21 mouse cellular contexts compared by ENCODE assay signal in the genomic region with DNA sequence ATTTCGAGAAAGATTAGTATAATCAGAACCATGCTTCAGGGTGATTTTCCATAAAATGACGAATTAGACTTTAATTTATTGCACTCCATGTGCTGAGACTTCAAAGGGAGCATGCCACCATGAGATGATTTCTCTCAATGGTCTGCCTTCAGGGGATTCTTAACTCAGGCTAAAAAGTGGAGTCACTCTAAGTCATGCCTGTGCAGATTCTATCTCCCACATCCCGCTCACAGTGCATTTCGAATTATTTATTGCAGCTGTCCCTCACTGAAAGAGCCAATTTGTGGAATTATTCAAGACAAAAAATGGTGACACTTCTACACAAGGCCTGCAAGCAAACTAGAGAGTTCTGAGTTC.
DNase-seq lines count a peak whose midpoint lies in the region; ATAC-seq and TF ChIP-seq lines count a peak whose summit lies in the region.
"Had no signal": no experiment of that assay in that cellular context is flagged by ENCODE, and none has a peak within 500 bp of the region (broad histone marks: within the 10 kb centered on the region; RNA-seq: fewer than 3 reads in every experiment).

No protein-coding gene starts in this region.

- no peak for TF ChIP-seq CTCF in forebrain, postnatal 0 days (IDR thresholded peaks at IDR 0.05; ENCODE audit: low read depth)
- TF ChIP-seq CTCF in midbrain, postnatal 0 days (IDR thresholded peaks at IDR 0.05): no peak

- no peak overlapping the region for H3K4me2 ChIP-seq in forebrain, postnatal 0 days (ENCODE audit: low read depth)
- H3K4me2 ChIP-seq in forebrain, embryonic 15.5 days (replicated peaks): no peak overlapping the region
- no peak overlapping the region for H3K4me2 ChIP-seq in neural tube, embryonic 12.5 days (replicated peaks)
- H3K4me2 ChIP-seq in midbrain, postnatal 0 days (ENCODE audit: low read depth, low read length, poor library complexity, severe bottlenecking): no peak overlapping the region
- H3K4me2 ChIP-seq: heart, embryonic 12.5 days had no signal

- no peak overlapping the region for H3K27ac ChIP-seq in forebrain, postnatal 0 days (ENCODE audit: low read depth, low read length)
- no peak overlapping the region for H3K27ac ChIP-seq in forebrain, embryonic 15.5 days (replicated peaks)
- H3K27ac ChIP-seq in neural tube, embryonic 12.5 days: no peak overlapping the region
- no peak overlapping the region for H3K27ac ChIP-seq in midbrain, postnatal 0 days (ENCODE audit: low read depth, low read length)
- H3K27ac ChIP-seq: gastrocnemius, adult 2 months; layer of hippocampus, adult 2 months had no signal

- H3K9me3 ChIP-seq in forebrain, postnatal 0 days (ENCODE audit: low read length): no peaks in the 10 kb centered on the region
- H3K9me3 ChIP-seq in forebrain, embryonic 15.5 days: no peaks in the 10 kb centered on the region
- no peaks in the 10 kb centered on the region for H3K9me3 ChIP-seq in neural tube, embryonic 12.5 days
- H3K9me3 ChIP-seq in midbrain, postnatal 0 days (ENCODE audit: low read length): no peaks in the 10 kb centered on the region
- H3K9me3 ChIP-seq: heart, embryonic 12.5 days had no signal

- no peak for DNase-seq in forebrain, postnatal 0 days
- no peak for DNase-seq in neural tube, embryonic 10.5 days (ENCODE audit: extremely low spot score, low spot score)
- peak; percentile 8 for DNase-seq in forelimb bud, embryonic 11.5 days (ENCODE audit: low read depth, low spot score)
- DNase-seq in midbrain, postnatal 0 days (ENCODE audit: low spot score): peak; percentile 3
- DNase-seq in kidney, adult 11 months: no peak
- DNase-seq in layer of hippocampus, adult 9-10 months (ENCODE audit: low spot score): no peak
- DNase-seq: B cell, adult 2 months; cerebellum, adult 9-10 months; gastrocnemius, adult 2 months; kidney, adult 2 months; kidney, postnatal 14 days; liver, postnatal 0 days; lung, postnatal 14 days; thymus, postnatal 36 days had no signal

- no peak overlapping the region for H3K4me3 ChIP-seq in forebrain, postnatal 0 days (ENCODE audit: low read depth, low read length)
- no peak overlapping the region for H3K4me3 ChIP-seq in forebrain, embryonic 15.5 days
- no peak overlapping the region for H3K4me3 ChIP-seq in neural tube, embryonic 12.5 days
- H3K4me3 ChIP-seq in midbrain, postnatal 0 days (ENCODE audit: low read depth, low read length): no peak overlapping the region
- H3K4me3 ChIP-seq: gastrocnemius, adult 2 months; heart, embryonic 12.5 days; layer of hippocampus, adult 2 months; myocyte had no signal

- ATAC-seq in forebrain, postnatal 0 days: 0 out of 2 replicates have a peak, but pooled peaks have one; percentile 23
- ATAC-seq in forebrain, embryonic 15.5 days (replicated peaks): no peak
- ATAC-seq in neural tube, embryonic 12.5 days (ENCODE audit: low FRiP score, low read depth): peak; percentile 72; the same call in 1 of the 2 replicates
- peak; percentile 66; the same call in 1 of the 2 replicates for ATAC-seq in midbrain, postnatal 0 days (ENCODE audit: low FRiP score)
- ATAC-seq: forebrain, embryonic 16.5 days; hindbrain, embryonic 16.5 days; liver, postnatal 0 days had no signal

- H3K27me3 ChIP-seq in forebrain, postnatal 0 days (ENCODE audit: insufficient read depth, low read length): no peaks in the 10 kb centered on the region
- no peaks in the 10 kb centered on the region for H3K27me3 ChIP-seq in forebrain, embryonic 15.5 days
- H3K27me3 ChIP-seq in neural tube, embryonic 12.5 days (replicated peaks): no peaks in the 10 kb centered on the region
- no peaks in the 10 kb centered on the region for H3K27me3 ChIP-seq in midbrain, postnatal 0 days (ENCODE audit: insufficient read depth, low read length)
- H3K27me3 ChIP-seq: heart, embryonic 12.5 days had no signal

- H3K4me1 ChIP-seq in forebrain, postnatal 0 days (ENCODE audit: insufficient read depth): no peaks in the 10 kb centered on the region; the same call in 1 of the 2 replicates
- H3K4me1 ChIP-seq in forebrain, embryonic 15.5 days: no peaks in the 10 kb centered on the region
- H3K4me1 ChIP-seq in neural tube, embryonic 12.5 days: no peaks in the 10 kb centered on the region
- no peaks in the 10 kb centered on the region for H3K4me1 ChIP-seq in midbrain, postnatal 0 days (ENCODE audit: insufficient read depth, low read length)
- H3K4me1 ChIP-seq: heart, embryonic 12.5 days had no signal

- H3K9ac ChIP-seq in forebrain, postnatal 0 days: no peak overlapping the region
- H3K9ac ChIP-seq in forebrain, embryonic 15.5 days (replicated peaks): no peak overlapping the region
- no peak overlapping the region for H3K9ac ChIP-seq in neural tube, embryonic 12.5 days
- H3K9ac ChIP-seq in midbrain, postnatal 0 days (replicated peaks; ENCODE audit: low read length, poor library complexity, severe bottlenecking): no peak overlapping the region
- H3K9ac ChIP-seq: heart, embryonic 12.5 days; liver, postnatal 0 days had no signal

- no peaks in the 10 kb centered on the region for H3K36me3 ChIP-seq in forebrain, postnatal 0 days (ENCODE audit: insufficient read depth)
- H3K36me3 ChIP-seq in forebrain, embryonic 15.5 days: no peaks in the 10 kb centered on the region
- H3K36me3 ChIP-seq in neural tube, embryonic 12.5 days: no peaks in the 10 kb centered on the region
- no peaks in the 10 kb centered on the region for H3K36me3 ChIP-seq in midbrain, postnatal 0 days (ENCODE audit: insufficient read depth, low read length)
- H3K36me3 ChIP-seq: heart, embryonic 12.5 days had no signal

- 53% methylated on average over 4 of the region's 4 CpGs for WGBS in forebrain, postnatal 0 days
- WGBS in forebrain, embryonic 15.5 days: 74% methylated on average over 4 of the region's 4 CpGs
- 50% methylated on average over 4 of the region's 4 CpGs for WGBS in neural tube, embryonic 12.5 days
- WGBS in midbrain, postnatal 0 days: 29% methylated on average over 4 of the region's 4 CpGs

Comparison
In these comparisons a context has a peak if more than half of its experiments do, and no peak if none do; other contexts are left out.
1. DNase-seq: peak in forelimb bud, embryonic 11.5 days (single experiment) and midbrain, postnatal 0 days (single experiment); none in forebrain, postnatal 0 days (single experiment), neural tube, embryonic 10.5 days (single experiment), kidney, adult 11 months (single experiment) and layer of hippocampus, adult 9-10 months (single experiment).